Mouse (Mus musculus) kidney, postnatal 10 days (tissue): ENCODE measurements at regions not wholly inside any gene's neighbourhood (a gene's known extent, or its start where the extent isn't known, plus 50 kb on each side); places are given as distances from the start of the nearest gene placed in this dataset.
A peak's percentile ranks its signal among the peaks of the same experiment; 100 is the strongest.

Experiments used
- DNase-seq: peaks from one replicate; pipeline ENCODE4 v3.0.0; 2021; ENCODE audit warnings: mixed read lengths

DNA sequence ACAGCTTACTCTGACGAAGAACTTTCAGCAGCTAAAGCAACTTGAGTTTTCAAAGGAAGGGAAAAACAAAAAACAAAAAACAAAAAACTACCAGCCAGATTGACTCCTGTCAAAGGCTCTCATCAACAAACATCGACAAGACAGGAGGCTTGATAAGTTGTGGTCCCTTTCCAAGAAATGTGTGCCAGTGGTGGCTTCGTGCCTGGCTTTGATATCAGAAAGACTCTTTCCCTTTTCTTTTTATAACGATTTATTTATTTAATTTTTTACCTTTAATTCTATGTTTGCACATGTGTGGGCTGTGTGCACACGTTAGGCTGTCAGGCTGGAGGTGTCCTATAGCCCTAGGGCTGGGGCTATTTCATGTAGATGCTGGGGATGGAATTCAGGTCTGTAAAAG, 60.4 kb downstream of the Dact1 start:
- no peak for DNase-seq

DNA sequence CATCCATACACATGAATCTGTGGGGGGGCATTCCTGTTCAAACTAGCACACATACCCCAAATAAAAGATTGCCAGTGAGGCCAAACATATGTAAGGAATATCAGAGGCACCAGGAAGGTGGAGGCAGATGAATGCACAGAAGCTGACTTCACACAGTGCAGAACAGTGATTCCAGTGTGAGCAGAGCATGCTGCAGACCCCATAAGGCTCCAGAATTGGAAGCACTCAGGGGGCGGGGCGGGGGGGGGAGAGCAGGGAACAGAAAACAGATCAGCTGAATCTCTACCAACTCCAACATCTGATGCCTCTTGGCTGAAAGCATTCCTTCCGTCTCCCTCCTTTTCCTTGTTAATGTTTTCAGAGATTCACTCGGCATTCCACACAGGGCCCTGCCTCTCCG, 62.3 kb downstream of the Dact1 start:
- no peak for DNase-seq

DNA sequence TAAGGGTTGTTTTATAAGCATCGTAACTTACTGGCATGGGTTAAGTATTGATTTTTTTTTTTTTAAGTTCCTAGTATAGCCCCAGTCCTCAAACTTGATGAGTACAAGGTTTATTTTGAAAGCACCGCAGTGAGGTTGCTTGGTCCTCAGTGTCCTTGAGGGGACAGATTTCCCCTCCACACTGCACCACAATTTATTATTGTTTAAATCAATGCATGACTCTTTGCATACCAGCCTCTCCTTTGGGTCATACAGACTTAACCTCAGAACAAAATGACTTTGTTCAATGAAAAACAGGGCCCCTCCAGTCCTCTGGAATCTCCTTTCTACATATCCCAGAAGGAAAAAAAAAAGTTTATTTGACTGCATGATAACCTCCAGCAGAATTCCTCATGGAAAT, 63.9 kb downstream of the Dact1 start:
- no peak for DNase-seq

DNA sequence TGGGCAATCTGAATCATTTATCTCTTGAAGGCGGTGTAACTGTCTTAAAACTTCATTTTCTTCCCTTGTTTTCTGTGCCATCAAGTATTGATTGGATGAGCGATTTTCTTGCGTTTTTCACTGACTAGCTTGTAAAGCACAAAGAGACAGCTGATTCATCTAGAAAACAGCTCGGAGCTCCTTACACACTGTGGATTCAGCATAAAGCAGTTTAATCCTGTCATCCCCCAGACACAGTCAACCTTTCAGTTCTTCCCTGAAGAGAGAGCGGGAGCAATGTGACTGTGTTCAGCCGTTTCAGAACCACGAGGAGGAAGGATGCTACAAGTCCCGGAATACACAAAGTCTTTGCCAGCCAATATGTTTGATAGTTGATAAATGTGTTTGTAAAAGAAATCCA, 66.8 kb downstream of the Dact1 start:
- DNase-seq: no peak

DNA sequence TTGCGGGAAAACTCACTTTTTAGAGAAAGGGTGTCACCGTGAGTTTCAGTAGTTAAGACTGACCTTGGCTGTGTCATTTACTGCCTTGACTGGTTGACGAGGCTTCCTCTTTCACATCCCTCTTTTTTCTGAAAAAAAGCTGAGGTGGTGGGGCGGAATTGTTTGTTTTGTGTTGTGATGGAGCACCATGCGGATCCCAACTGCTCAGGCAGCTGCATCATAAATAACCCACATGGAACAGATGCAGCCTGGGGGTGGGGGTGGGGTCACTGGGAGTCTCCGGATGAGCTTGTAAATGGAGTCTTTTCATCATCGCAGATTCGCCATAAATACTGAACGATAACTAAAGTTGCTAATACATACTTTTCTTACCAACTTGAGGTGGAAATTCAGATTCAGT, 67.3 kb downstream of the Dact1 start:
- DNase-seq: peak; percentile 43

DNA sequence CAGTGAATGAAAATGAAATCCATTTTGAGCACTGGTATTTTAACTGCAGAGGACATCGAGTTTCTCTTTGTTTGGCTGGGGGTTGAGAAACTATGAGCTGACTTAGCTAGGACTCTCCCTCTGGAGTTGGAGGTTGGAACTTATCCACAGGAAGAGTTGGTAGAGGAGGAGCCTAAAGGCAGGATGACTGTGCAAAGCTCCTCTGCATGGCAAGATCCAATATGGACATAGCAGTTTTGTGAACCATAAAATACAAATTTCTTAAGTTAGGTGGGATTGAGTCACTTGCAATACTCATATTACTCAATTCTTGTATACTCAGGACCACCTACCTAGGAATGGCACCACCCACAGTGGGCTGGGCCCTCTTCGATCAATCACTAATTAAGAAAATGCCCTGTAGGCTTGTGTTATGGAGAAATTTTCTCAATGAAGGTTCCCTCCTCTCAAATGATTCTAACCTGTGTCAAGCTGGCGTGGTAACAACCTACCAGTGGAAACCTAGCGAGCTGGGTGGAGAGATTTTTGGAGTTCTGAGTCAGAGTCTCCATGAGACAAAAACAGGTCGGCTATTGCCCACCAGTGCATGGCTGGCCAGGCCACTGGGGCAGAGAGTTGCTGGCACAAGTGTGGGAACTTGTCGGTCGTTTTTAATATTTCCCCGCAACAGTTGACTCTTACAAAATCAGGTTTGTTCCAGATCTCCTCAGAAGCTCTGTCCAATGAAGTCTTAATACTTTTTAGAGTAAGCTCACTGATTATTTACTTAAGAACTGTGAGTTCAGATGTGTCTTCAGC, 70.1 kb downstream of the Dact1 start:
- DNase-seq: no peak

DNA sequence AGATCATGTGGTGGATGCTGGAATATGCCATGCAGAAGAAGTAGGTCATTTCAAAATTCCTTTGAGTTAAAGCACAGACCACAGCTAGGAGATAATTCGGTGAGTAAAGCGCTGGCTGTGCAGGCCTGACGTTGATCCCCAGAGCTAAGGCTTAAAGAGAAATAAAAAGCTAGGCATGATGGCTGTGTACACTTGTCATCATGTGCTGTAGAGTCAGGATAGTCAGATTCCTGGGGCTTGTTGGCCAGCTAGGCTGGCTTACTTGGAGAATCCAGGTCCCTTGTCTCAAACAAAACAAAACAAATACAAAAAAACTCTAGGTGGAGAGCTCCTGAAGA, 70.7 kb downstream of the Dact1 start:
- DNase-seq: no peak

DNA sequence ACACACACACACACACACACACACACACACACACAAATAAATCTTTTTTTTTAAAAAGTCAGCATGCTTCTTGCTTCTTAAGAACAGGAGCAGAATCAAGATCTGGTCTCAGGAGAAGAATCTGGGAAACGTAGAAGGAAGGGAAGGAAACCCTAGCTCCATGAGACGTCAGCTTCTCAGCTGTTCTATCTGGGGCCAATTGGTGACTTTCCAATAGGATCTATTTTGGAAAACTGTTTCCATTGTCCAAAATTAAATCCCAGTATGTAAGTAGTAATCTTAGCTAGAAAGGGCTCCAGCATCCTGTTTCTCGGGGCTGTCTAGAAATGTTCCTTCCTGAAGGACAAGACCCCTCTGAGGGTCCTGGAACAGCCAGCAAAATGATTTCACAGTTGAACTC, 76.6 kb downstream of the Dact1 start:
- no peak for DNase-seq

DNA sequence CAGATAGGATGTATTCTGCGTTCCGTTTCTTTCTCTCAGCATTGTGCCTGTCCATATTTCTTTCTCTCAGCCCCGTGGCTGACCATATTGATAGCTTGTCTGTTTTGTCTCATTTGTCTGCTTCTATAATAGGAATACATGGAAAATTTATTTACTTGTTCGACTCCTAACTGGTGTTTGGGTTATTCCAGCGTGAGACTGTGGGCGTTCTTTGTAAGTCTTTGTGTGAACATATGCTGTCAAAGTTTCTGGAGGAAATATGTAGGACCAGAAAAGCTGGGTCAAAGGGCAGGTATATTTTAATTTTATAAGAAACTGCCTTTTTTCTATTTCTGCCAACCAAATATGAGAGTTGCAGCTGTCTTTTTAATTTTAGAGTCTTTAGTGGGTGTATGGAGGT, 81.8 kb downstream of the Dact1 start:
- no peak for DNase-seq

DNA sequence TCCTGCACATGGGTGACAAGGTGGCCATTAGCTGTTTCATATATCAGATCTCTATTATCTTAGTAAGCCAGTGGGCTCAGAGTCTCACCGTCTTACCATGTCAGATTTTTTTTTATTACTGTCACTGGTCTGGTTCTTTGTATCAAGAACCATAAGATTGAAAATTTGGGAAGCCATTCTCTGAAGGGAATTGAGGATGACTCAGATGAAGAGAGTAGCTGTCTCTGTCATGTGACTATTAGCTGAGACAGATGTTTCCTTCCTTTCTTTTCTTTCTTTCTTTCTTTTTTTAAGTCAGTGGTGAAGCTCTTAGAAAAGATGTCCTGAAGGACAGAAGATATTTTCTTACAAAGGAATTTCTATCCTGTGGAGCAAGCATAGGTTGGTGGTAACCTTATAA, 84.1 kb downstream of the Dact1 start:
- no peak for DNase-seq

DNA sequence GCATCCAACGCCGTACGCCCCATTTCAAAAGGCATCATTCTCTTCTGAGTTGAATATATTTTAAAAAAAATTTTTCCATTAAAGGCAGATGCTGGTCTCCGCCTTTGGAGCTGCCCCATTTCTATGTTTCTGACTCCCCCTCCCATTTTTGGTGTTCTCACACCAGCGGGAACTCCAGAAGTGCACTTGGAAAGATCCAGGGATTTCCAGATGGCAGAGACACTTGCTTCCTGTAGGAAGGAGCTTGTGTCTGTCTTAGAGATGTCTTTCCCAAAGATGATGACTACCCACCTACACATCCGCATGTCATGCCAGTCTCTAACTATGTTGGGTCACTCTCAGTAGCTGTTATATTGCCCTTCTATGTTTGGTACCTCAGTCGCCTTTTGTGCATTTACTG, 87.8 kb downstream of the Dact1 start:
- DNase-seq: no peak

DNA sequence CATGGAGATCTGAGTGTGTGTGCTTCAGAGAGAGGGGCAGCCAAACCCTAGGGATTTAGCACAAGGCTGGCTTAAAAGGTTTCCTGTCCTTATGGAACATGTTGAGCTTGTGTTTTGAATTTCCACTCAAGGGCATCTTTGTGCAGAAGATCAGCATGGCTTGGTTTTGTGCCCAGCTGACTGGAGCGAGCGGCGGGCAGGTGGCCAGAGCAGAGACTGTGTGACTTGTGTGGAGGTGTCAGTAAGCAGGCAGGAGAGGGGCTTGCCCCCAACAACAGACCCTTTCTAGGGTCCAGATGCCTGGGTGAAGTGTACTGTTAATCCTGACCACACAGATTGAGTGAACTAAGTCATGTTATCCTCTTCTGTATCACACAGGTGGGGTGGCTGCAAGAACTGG, 89.0 kb downstream of the Dact1 start:
- no peak for DNase-seq

DNA sequence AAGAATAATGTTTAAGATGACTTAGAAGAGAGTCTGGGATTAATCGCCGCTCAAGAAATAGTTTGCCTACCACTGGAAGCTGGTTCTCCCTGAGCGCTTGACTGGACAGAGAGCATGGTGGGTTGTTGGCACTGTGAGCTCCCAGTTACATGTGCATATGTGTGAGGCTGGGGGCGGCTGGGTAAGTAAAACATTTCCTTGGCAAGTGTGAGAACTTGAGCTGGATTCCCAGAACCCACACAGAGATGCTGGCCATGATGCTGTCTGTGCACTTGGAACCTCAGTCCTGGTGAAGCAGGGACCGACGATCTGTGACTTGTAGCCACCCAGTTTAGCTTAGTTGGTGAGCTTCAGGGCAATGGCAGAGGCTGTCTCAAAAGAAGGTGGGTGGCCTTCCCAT, 90.5 kb downstream of the Dact1 start:
- DNase-seq: no peak

DNA sequence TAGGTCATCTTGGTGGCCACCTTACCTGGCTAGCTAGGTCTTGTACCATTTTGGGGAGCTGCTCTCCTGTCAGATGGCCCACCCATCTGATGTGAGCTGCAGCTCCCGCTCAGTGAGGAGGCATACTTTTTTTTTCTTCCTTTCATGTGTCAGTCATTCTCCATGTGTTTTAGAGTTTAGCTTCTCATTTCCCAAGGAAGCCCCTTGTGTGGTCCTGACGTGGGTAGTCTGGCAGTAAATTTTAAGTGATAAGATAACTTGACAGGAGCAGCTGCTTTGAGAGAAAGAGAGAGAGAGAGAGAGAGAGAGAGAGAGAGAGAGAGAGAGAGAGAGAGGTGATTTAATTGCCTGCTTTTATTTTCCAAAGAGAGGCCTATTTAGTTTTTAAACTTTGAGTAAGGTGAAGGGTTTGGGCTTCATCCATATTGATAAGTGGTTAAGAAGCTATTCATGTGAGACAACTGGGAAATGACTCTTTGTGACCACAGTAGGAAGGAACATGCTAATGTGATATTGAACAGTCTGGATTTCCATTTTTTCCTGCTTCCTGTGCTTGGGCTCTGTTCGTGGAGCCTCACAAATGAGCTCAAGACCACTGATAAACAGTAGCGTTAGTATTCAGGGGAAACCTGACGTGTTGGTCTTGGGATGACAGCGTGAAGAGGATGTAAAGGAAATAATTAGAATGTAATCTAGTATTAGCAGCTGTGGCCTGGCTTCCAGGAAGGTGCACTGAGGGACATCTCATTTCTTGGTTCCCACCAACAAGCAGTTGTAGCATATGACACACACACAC, 92.1 kb downstream of the Dact1 start:
- DNase-seq: no peak

DNA sequence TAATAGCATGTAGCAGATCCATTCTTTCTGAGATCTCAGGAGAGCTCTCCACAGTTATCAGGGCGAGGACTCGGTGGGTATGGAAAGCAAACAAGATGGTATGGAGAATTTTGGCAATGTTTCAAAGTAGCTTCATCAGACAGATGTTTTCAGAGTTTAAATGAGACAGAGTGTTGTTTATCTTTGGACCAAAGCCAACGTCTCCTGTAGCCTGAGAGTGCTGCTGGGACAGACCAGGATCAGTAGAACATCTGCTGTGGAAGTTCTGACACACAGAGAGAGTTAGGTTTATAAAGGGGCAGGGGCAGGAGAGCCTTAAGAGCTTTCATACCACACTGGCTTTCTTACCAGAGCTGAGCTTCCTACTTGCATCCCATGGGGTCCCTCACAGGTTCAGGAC, 97.6 kb downstream of the Dact1 start:
- DNase-seq: no peak

DNA sequence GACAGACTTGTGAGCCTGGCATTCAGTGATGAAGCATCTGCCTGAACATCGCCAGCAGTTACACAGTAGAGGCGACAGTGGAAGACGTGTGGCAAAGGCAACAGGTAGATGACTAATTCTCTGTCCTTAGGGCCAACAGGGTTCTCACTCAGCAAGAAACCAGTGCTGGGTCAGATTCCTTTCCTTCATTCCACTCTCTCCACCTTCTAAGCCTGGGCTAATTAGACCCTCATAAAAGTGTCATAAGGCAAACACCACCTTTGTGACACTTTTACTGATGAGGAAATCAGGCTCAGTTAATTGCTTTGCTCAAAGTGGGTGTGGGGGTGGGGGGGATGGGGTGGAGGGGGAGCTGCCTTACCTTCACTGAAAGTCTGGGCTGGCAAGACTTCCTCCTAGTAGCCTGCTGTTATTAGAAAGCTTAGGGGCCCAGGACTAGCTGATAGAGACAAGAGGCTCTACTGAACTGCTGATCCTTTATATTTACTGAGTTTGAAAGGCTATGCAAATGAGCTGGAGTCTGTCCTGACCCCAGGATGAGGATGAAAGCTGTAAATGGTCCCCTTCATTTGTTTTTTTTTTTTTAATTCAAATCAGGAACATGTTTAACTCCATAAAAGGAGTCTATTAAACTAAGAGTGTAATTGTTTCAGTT, 98.8 kb downstream of the Dact1 start:
- no peak for DNase-seq

DNA sequence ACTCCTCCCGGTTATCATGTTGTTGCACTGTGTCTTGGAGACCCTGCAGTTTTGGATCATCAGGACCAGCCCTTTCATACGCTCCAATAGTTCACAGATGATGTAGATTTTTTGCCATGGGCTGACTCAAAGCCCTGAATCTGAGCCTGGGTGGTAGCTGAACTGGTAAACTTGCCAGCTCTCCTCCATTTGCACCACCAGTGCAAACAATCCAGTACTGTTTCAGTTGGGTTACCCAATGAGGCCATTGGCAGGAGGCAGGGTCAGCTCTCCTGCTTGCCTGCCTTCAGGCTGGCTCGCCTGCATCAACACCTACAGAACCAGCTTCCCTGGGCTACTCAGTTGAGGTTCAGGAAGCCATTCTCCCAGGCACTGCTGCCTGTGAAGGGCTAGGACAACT, 102.6 kb downstream of the Dact1 start:
- DNase-seq: no peak

DNA sequence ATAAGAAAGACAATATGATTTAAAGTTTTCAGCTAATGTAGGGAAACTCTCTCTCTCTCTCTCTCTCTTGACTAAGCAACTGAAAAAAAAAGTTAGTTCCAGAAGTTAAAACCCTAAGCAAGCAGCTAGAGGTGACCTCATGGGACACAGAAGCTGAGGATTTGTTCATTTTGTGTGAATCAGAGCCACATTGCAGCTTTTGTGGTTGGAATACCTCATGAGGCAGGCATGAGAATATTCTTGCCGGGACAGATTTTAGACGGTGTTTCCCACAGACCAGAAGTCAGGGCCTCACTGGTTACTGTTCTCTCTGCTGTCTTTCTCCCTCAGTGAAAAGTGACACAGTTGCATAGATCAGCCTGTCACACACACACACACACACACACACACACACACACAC, 107.3 kb downstream of the Dact1 start:
- DNase-seq: no peak

DNA sequence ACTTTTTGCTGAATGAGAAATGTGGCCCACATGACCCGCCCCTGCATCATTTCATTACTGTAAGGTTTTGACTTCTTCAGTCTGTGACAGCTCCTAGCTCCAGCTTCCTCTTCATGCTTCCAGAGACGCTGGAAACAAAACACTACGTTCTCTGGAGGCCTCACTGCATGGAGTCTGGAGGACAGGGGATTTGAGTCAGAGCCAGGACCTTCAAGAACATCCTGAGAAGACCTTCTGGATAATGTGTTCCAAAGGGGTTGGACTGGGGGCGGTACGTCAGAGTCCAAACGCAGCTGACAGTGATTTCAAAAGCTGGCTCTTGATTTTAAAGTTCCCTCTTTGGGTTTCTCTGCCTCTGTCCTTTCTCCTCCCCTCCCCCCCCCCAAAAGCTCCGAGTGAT, 108.5 kb downstream of the Dact1 start:
- DNase-seq: no peak

DNA sequence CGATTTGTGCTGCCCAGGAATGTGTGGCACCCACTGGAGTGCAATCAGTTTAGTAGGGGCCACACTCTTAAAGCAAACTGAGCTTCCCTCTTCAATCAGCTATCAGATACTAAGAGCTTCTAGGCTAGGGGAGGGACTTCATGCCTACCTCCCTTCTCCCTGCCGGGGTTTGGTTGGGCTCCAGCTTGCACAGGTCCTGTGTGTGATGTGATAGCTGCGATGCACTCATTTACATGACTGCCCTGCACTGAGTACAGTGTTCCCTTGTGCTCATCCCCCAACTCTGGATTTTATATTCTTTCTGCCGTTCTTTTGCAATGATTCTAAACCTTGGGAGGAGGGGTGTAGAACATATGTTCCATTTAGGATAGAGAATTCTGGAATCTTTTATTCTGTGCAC, 109.5 kb downstream of the Dact1 start:
- no peak for DNase-seq

DNA sequence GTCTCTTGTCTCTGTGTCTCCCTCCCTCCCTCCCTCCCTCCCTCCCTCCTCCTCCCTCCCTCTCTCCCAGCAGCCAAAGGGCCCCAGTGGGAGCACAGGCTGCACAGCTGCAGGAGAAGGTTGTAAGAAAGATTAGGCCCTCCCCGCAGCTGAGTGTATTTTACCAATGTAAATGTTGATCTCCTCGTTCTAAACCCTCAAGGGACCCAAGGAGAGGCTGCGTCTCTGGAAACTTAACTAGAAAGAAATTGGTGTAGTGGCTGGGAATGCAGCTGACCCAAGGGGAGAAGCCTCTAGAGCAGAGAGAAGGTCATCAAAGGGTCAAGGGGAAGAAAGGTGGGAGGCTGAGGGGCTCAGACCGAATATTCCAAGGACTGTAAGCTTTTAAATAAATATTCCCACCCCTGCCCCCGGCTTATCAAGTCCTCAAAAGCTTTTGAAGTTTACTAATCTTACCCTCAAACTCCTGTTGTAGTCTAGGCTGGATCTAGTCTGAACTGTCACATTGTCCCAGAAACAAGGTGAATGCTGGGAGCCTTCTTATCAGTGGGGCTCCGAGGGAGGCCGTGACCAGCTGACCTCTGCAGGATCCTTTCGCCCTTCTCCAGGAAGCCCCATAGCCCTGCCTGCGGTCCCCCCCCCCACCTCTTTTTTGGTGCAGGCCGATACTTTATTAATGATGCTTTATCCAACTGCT, 116.5 kb downstream of the Dact1 start:
- no peak for DNase-seq

DNA sequence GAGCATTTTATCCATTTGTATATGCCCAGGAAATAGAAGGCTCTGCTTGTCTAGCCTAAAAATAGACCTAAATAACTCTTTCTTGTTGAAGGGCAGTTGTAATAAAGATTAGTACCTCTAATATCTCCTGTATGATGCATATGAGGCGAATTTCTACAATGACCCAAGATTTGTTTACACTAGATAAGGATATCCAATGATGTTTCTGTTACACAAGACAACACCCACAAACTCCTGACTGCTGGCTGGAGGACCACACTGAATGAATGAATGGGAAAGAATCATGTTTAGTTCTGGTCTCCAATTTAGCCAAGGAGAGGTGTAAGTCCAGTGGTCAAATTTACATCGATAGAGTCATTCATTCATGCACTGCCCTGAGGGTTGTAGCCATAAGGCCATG, 118.3 kb downstream of the Dact1 start:
- DNase-seq: no peak

DNA sequence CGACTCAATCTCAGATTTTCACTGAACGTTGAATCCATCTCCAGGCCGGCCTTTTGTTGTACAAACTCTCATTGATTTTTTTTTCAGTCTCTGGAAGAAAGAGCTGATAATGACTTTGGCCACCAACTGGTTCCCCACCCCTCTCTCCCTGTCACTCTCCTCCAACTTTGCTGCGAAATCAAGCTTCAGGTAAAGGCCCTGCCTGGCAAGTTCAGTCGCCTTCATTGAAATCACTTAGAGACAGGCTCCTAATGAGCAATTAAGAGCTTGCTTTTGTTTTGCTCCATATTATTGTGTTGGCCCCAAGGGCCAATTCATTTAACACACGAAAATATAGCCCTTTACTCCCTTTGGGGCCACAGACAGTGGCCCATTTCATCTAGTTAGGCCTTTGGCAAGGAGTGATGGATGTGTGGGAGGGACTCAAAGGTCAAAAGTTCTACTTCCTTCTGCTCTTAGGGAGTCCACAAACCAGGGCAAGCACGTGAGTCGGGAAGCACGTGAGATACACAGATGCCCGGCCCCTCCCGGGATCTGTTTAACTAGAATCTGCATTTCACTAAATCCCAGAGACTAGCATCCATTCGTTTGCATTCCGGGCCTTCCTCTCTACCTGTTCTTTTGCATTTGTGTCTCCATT, 120.0 kb downstream of the Dact1 start:
- DNase-seq: no peak
